Mouse (Mus musculus): ENCODE data around the gene R3hdml.

R3hdml gene

GRCm38 (mm10) chr2:163541568-163542182 lies 49.6 kb downstream of the R3hdml start:
- DNase-seq, result no peak

GRCm38 (mm10) chr2:163542674-163543073 lies 50.6 kb downstream of the R3hdml start:
- DNase-seq, result no peak

- no peak for DNase-seq
These were observed 54.7 kb downstream of the R3hdml start for GRCm38 (mm10) chr2:163546623-163547318.

- DNase-seq, result no peak
These were observed 56.7 kb downstream of the R3hdml start for GRCm38 (mm10) chr2:163548822-163549221.

- DNase-seq, result no peak
These were observed 57.7 kb downstream of the R3hdml start for GRCm38 (mm10) chr2:163549786-163550185.

Measured in right cerebral cortex, adult 18-20 months (tissue).